Mouse (Mus musculus) kidney, adult 18-20 months (tissue): ENCODE data around the gene Mcrs1.
"Not testable (repeated sequence)": the region's sequence is repeated elsewhere in the genome, so short reads cannot be mapped to it uniquely, and the experiment has no call there.

Experiments used
- DNase-seq: peaks from one replicate; pipeline ENCODE4 v3.0.0; 2021

The Mcrs1 gene

DNA sequence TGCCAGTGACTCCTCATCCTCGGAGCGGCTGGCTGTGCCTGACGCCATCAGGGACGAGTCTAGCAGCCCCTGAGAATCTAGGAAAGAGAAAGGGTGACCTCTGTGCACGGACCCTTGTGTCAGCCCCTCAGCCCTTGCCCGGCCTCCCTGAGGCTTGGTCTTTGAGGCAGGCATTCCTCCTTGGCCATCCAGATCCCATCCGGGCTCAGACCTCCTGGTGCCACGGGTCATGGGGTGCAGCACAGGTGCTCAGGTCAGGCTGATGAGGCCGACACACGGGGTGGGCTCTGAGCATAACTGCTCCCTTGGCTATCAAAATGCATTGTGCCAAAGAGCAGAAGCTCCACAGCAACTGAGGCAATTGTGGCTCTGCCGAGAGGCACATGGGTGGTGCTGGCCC, 1.8 kb downstream of the Mcrs1 start:
- DNase-seq = no peak

DNA sequence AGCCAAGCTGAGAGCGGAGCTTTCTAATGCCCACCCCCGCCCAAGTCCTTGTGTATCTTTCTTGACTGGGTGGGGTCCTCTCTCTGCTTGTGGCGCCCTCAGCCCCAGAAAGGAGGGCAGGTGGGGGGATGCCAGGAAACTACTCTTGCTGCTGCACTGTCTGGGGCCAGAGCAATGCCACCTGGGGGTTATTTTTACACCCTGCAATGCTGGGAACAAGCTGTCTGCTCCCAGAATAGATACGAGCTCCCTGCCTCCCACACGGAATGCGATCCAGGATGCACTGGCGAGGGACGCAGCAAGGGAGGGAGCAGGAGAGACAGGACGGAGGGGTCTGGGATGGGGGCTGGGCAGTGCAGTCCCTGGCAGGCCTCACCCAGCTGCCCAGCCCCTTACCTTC, 2.8 kb downstream of the Mcrs1 start:
- no peak for DNase-seq

DNA sequence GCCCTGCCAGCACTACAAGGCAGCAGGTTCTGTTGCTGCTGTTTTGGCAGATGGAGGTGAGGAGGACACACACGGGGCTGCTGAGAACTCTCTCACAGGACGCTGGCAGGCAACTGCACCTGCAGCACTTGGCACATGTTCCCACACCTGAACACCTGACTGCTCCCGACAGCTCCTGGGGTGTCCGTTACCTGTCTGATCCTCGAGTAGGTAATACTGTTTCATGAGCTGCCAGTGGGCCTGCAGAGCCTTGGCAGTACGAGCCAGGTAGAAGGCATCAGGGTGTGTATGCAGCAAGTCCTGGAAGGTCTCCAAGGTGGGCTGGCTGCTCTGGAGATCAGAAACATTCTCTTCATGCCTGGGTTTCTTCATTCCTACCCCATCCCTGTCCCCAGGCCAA, 5.0 kb downstream of the Mcrs1 start:
- DNase-seq = not testable (repeated sequence)

DNA sequence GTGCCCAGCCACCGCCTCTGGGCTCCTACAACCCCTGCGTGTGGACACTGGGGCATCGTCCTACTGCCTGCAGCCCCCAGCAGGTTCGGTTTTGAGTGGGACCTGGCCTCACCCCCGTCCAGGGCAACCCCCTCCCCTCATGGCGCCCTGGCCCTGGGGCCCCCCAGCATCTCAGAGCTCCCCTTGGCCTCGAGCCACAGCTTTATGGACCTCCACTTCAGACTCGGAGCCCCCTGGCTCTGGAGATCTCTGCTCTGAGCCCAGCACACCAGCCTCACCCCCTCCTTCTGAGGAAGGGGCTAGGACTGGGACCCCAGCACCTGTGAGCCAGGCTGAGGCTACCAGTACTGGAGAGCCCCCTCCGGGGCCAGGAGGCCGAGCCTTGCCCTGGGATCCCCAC, 9.7 kb downstream of the Mcrs1 start:
- no peak for DNase-seq

DNA sequence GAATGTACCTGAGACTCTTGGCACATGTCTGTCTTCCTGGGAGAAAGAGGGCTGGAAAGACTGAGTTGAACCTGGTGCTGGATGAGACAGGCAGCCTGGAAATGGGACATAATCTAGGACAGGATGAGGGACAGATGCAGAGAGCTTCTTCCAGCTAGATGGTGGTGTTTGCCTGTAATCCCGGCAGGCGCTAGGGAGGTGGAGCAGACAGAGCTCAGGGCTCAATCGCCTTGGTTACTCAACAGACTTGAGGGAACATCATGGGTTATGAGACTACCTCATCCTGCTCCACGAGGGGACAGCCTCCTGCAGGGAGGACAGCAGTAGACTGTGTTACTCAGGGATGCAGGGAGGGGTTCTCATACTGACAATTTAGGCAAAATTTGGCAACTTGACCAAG, 10.5 kb downstream of the Mcrs1 start:
- no peak for DNase-seq

DNA sequence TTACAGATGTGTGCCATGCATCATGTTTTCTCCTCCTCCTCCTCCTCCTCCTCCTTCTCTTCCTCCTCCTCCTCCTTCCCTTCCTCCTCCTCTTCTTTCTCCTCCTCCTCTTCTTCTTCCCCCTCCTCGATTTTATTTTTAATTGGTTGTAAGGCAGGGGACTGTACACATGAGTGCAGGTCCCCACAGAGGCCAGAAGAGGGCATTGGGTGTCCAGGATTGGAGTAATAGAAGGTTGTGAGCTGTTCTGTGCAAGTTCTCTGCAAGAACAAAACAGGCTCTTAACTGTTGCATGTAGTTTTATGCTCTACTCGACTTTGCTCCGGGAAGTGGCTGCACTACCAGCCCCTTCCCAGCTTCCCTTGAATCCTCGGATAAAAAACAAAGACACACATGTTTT, 11.6 kb downstream of the Mcrs1 start:
- DNase-seq = no peak

DNA sequence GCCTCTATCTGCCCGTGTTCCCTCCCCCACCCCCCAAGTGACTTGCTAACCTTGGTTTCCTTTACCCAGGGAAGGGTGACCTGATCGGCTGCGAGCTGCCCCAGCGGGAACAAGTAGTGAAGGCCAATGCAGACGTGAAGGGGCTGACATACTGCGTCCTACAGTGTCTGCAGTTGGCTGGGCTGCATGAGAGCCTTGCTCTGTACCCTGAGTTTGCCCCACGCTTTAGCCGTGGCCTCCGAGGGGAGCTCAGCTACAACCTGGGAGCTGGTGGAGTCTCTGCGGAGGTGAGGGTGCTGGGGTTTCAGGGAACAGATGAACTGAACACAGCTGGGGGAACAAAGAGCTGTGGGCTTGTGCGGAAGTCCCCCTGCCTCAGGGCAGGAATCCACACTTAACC, 13.8 kb downstream of the Mcrs1 start:
- no peak for DNase-seq

DNA sequence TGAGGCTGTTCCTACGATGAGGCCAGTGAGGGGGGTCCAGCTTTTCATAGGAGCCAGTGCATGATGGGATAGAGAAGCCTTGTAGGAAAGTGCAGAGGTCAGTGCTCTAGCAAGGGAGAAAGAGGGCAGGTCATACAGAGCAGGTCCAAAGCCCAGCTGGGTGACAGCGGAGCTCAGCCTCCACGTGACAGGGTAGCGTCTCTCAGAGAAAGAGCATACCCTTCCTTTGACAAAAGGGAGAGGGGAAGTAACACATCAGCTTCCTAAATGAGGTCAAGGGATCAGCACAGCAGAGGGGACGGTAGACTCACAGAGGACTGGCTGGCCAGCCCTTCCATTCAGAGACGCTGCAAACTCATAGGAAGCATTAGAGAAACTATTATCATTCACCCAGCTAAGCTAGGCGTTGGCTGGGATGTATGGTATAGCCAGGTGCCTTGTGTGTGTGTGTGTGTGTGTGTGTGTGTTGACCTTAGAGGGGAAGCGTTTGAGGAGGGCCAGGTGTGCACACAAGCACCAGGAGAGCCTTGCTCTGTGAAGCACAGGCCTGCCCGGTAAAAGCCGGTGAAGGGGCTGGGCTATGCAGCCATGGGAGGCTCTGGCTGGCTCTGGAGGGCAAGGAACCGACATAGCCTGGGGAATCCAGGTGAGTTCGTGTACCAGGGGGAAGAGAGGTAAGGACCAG, 17.3 kb downstream of the Mcrs1 start:
- DNase-seq = no peak

DNA sequence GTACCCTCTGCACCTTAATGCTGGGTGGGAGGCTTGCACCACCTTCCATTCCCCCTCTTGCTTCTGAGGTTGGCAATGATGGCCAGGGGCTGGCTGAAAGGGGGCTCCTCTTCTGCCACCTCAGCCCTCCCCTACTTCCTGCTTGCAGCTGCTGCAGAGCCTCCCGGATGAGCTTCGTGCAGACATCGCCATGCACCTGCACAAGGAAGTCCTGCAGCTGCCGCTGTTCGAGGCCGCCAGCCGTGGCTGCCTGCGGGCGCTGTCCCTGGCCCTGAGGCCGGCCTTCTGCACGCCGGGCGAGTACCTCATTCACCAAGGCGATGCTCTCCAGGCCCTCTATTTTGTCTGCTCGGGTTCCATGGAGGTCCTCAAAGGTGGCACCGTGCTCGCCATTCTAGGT, 18.0 kb downstream of the Mcrs1 start:
- no peak for DNase-seq

DNA sequence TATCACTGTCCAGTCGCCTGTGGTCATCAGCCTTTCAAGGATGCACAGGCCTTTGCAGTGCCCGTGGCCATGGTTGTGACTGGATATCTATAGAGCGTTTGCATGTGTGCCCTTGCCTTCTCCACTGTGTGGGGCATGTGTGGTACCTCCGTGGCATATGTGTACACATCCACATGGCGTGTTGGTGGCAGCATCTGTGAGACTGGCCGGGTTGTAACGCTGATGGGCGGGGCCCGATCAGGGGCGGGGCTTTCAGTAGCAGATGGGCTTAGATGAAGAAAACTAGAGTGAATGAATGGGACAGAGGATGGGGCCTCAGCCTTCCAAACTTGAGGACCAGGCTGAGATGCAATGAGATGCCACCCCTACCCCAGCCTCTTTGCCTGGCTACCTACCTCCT, 19.8 kb downstream of the Mcrs1 start:
- no peak for DNase-seq

DNA sequence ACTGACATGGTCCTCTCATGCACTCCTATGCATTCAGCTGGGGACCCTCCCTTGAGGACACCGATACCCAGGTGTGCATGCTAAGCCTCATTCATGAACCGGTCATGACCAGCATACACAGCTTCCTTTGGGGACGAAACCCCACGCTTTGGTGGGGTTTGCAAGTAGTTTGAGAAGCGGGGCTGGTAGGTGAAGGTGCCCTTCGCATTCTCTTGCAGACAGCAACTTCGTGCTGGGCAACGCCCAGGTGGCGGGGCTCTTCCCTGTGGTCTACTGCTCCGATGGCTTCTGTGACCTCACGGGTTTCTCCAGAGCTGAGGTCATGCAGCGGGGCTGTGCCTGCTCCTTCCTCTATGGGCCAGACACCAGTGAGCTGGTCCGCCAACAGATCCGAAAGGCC, 25.7 kb downstream of the Mcrs1 start:
- no peak for DNase-seq

DNA sequence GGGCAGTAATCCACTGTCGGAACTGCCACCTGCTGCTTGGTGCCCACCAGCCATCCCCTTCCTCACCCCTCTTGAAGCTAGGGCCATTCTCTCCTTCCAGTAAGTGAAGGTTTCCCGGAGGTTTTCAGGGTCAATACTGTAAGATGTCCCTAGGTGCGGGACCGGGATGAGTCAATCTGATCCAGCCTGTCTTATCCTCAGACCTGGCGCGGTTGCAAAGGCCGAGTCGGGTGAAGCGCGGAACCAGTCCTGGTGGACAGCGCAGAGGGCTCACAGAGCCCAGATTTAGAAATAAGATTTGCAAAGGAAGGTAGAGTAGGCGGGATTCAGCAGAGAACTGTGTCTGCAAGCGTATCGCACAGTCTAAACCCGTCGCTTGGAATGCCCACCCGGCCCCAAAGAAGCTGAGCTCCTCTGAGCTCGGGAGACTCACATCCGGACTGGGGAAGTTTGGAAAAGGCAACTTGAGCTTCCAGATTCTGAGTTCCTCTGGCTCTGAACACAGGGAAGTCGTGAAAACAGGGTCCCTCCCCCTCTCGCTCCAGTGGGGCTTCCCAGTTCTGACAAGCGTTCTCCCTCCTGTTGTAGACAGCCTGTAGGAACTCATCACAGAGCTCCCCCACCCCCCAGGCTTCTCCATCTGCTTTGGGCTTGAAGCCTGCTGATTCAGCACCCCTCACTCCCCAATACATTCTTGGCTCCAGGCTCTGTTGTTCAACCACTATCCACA, 26.5 kb downstream of the Mcrs1 start:
- no peak for DNase-seq

DNA sequence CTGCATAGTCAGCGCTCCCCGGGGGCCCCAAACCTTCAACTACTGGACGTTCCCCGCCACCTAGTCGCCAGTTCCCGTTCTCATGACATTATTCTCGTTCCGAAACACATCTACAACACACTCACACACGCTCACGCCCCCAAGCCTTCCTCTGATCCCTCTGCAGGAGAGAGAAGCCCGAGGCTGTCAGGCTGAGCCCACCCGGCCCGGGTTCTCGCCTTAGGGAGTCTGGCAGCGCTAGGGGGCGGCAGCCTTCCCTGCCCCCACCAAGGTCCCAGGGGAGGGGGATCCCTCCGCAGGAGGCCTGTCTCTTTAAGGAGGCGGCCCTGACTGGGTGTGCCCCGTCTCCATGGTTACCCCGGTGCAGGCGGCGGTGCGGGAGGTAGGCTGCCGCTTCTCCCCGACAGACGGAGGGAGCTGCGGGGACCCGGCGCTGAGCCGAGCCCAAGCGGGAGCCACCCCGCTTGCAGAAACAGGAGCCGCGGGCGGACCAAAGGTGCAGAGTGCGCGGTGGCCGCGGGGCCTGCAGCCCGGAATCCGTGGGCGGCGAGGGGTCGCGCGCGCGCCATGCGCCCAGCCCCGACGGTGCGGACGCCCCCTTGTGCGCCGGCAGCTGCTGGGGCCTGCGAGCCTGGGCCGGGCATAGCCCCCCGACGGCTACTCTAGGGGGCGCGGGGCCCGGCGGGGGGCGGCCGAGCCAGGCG, 27.4 kb downstream of the Mcrs1 start, which contains the start of gene Kcnh3:
TSS of gene Kcnh3 (plus strand) at position 654 of the 704 bp plus-strand sequence.
- DNase-seq = peak; percentile 48

DNA sequence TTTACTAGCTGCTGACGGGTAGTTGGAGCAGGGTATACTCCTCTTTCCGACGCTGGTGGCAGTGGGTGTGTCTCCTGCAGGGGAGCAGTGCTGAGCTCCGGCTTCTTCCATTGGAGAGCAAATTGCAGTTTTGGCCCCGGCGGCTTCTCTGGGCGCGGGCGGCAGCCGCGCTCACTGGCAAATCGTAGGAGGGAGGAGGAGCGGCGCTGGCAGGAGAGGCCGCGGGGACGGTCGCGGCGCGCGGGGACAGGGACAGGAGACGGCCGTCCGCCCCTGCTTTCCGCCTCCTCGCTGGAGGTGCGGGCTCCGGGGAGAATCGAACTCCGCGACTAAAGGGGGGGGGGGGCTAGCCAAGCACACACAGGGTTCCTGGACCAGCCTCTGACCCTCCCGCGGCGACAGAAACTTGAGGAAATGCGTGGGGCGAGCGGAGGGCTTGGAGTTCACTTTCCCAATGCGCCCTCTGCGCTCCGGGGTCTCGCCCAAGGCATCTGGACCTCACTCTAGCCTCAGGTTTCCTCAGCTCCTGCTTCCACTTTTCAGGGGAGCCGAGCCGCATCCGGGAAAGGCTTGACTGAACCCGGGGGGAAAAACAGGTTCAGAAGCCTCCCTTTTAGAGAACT, 28.1 kb downstream of the Mcrs1 start:
- peak; percentile 43 for DNase-seq

DNA sequence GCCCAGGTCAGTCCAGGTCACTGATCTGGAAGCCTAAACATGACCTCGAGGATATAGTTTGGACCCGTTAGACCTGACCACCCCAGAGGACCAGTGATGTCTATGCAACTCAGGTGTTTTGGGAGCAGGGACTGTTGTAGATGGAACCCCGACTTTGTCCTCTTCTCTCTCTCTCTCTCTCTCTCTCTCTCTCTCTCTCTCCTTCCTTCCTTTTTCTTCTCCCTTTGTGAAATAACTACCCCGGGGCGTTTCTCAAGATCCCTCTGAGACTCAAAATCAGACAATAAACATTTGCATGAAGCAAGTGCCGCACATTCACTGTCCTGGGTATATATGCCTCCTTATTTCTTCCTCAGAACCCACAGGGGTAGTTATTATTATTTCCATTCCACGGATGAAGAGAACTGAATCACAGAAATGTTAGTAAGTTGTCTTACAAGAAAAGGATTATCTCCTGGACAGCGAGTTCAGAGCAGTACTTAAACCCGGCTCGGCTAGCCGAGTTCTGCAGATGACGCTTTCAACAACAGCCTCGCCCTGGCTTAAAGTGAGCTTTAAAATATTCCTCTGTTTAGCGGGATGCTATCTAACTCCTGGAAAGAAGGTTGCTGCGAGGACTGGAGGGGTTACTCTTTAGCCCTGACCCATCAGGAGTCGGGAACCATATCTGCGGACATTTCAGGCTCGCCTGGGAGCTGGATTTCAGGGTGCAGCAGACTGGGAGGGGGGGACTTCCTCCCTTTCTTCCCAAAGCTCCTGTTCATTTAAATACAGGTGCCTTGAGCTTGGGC, 28.8 kb downstream of the Mcrs1 start:
- DNase-seq = no peak

DNA sequence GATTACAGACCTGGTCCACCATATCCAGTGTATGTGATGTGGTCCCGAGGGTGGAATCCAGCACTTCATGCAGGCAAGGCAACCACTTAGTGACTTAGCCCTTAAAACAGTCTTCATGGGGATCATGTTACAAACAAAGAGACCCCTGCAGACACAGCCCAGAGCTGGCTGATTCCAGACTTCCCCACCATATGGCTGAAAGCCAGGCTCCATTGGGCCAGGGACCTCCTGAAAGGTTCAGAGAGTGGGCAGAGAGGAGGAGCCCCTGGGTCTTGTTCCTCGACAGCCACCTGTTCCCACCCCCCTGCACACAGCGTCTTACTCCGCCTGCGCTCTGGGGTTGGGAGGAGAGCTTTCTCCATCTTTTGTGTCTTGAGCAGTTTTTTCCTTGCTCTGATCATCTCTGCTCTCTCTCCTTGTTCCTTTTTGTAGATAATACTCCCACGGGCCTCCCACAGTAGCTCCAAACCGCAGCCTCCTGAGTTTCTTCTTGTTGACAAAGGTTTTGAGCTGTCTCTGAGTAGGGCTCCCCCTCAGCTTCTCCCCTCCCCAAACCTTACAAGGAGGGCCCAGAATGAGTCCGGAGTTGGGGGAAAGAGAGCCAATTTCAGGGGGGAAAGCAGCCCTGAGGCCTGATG, 30.3 kb downstream of the Mcrs1 start:
- DNase-seq = no peak

DNA sequence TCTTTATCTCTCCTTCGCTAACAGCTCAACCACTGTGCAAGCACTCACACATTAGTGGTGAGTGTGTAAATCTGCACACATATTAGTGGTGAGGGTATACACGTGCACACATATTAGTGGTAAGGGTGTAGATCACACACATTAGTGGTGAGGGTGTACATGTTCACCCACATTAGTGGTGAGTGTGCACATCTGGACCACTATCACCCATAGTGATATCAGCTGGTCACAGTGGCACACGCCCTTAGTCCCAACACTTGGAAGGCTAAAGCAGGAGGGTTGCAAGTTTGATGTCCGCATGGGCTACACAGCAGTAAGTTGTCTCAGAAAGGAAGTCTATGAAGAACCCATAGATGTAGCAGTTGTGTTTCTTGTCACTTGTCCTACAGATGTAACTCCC, 34.1 kb downstream of the Mcrs1 start:
- DNase-seq = no peak

DNA sequence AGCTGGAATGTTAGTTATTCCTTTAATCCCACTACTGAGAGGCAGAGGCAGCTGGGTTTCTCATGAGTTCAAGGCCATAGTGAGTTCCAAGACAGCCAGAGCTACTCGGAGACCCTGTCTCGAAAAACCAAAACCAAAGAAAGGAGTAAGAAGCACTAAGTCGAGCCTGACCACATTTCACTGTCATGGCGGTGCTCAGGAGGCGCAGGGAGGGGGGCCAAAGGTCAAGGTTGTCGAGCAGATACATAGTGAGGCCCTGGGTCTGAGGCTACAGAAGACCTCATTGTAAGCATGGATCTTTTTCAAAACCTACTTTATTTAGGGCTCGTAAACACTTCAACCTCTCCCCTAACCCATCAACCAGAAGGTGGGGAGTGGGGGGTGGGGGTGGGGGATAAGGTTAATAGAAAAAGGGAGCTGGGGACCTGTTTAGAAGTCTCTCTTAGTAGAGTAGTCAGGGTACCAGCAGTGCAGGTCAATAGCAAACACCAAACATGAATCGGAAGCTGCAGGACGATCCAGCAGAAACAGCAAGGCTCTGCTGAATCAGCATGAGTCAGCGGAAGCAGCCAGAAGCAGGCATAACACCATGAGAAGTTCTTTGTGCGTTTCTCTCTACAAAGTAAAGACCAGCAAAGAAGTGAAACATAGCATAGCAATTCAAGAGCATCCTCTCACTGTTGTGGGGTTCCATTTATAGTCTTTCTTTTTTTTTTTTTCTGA, 35.9 kb downstream of the Mcrs1 start:
- DNase-seq = no peak

DNA sequence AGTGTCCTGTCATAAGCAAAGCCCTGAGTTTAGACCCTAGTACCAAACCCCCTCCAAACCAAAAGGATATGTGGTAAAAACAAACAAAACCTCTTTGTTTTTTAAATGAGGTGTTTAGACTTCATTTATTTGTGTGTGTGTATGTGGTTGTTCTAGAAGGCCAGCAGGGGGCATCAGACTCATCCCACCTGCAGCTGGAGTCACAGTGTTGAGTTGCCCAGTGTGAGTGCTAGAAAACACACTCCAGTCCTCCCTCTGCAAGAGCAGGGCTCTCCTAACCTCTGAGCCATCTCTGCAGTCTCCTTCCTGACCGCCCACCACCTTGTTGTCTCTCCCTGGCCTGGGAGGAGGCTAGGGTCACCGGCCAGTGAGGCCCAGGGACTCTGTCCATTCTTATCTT, 36.8 kb downstream of the Mcrs1 start:
- peak; percentile 36 for DNase-seq

DNA sequence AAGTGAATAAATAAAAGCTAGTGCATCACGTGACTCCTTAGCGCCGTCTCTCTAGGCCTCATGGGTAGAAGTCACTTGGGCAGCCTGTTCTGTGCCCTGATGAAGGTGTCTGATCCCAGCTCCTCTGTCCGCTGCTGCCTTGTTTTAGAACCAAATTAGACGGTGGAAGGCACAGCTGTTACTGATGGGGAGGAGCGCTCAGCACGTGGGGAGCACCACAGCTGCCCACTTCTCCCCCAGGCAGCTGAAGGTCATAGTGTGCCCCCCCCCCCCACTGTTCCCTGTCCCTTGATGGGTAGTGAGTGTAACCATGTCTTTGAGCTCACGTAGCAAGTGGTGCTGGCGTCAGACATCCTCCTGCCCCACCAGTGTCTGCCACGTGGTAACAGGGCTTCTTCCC, 38.6 kb downstream of the Mcrs1 start:
- DNase-seq = no peak

DNA sequence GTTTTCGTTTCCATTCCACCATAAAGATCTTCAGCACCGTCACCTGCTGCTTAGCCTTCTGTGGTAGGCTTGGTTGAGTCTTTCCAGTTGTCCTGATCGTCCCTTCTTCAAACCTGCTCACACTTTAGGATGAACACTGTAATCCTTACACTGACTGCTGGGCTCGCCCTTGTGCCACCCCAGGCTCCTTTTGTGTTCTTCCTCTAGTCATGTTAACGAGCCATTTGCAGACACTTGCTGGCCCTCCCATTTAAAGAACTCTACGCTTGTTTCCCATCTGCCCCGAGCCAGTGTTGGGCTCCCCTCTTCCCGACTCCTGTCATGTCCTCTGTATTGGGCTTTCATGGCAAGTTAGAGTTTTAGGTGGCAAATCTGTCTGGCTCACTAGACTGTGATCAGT, 45.8 kb downstream of the Mcrs1 start:
- DNase-seq = no peak

DNA sequence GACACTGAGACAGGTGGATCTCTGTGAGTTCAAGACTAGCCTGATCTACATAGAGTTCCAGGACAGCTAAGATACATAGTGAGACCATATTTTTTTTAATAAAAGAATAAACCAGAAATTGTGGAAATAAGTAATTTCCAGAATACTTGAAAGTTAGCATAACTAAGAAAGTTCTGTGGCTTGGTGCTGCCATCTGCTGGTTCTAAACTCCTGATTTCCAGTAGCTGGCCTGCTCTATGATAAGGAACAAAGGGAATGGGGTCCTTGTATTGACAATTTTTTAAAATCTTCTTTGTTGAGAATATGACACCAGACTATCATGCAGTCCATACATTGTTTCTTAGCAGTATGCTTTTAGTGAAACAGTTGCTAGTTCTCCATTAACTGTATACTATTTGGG, 53.0 kb downstream of the Mcrs1 start:
- peak; percentile 27 for DNase-seq
